Mouse (Mus musculus) gastrocnemius, postnatal 14 days (tissue): ENCODE measurements at regions not wholly inside any gene's neighbourhood (a gene's known extent, or its start where the extent isn't known, plus 50 kb on each side); places are given as distances from the start of the nearest gene placed in this dataset.

Source experiments
- DNase-seq: peaks from one replicate; pipeline ENCODE4 v3.0.0; 2021; ENCODE audit warnings: mixed read lengths
- intact Hi-C: fragments of 180-260 bp; cut with DNase I; formaldehyde crosslinking; loops from one replicate; pipeline ENCODE4 v1.15.1; 2025; ENCODE audit warnings: low total_unique reads

- DNase-seq, result no peak
- intact Hi-C loops, result no loop called here
Measured at GRCm38 (mm10) chr11:31461824-31462223, 92.0 kb upstream of the Stc2 start.

GRCm38 (mm10) chr11:31461348-31461747 is 91.5 kb upstream of the Stc2 start:
- intact Hi-C loops, result no loop called here
- no peak for DNase-seq

- intact Hi-C loops, result no loop called here
- no peak for DNase-seq
Measured at GRCm38 (mm10) chr11:31427374-31427773, 57.5 kb upstream of the Stc2 start.
